Mouse (Mus musculus): Measurements from ENCODE around the gene Sqor. TPM values are rescaled to one million over a fixed set of nuclear protein-coding genes. Genes with fewer than 3 reads are reported as not detected.

Sqor gene
- polyA plus RNA-seq (2015; fragmentation: Nextera tagmentation; extraction: Ambion mirVana), result 12.8 and 25.6 TPM in 2 replicates

DNA sequence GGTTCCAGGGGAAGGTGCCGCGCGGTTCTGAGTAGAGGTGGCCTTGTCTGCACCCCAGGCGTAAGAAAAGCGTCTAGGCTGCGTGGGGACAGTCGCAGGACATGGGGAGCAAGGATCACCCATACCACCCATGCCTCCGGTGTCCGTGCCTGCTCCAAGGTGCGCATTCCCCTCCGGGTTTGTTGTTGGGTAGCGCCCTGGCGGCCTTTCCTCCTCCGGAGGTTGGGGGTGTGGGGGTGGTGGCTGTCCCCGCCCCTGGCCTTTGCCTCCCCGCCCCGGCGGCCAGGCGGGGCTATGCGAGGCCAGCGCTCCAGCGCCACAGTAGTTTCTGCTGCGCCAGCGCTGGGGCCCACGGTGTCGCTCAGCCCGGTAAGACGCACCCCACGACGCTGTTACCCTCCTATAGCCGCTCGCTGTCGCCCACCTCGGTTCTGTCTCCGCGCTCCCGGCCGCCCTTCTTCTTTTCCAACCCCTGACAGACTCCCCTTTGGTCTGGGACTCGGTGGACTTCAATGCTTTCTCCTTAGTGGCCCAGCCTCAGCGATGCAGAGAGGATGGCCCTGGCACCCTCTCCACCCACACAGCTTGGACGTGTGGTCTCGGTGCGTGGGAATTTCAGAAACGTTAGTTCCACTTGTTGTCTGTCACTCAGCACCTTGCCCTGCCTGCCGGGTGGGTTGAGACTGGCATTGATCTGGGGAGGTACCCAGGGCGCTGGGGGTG, at the start of gene Sqor:
Gene Sqor, plus strand, starts transcription at position 167 of the 723 bp plus-strand sequence.

GRCm38 (mm10) chr2:122737894-122738830, 26.9 kb upstream of the Sqor start, which contains the start of gene Bloc1s6:
Gene Bloc1s6 (plus strand): TSS chr2:122738503.

Other genes with a start within 250 kb of the Sqor start
- 393 and 467 TPM in 2 replicates for gene Gatm, start 153.9 kb upstream of the Sqor start, polyA plus RNA-seq (2015; fragmentation: Nextera tagmentation; extraction: Ambion mirVana)
- 0.17 and 0.74 TPM in 2 replicates for gene AA467197, start 128.3 kb upstream of the Sqor start, polyA plus RNA-seq (2015; fragmentation: Nextera tagmentation; extraction: Ambion mirVana)
- 5.6 and 5.8 TPM in 2 replicates for gene Slc30a4, start 62.6 kb upstream of the Sqor start, polyA plus RNA-seq (2015; fragmentation: Nextera tagmentation; extraction: Ambion mirVana)
- gene Bloc1s6, start 26.7 kb upstream of the Sqor start, polyA plus RNA-seq (2015; fragmentation: Nextera tagmentation; extraction: Ambion mirVana), result 31.7 and 38.5 TPM in 2 replicates